Mouse (Mus musculus): Measurements from ENCODE around the gene Wbp4. TPM values are rescaled to one million over a fixed set of nuclear protein-coding genes. Genes with fewer than 3 reads are reported as not detected.

Wbp4 gene
- total and polyA plus RNA-seq, 3 experiments = 3.7 to 22.7 (median 22.0) TPM

- Histone ChIP-seq H3K9ac (ENCODE audit: low read depth, low read length) (peak overlapping the region; percentile 62), H3K4me3 (peak overlapping the region; percentile 50)
Measured at GRCm38 (mm10) chr14:79486617-79486992, 5.3 kb upstream of the Wbp4 start.

GRCm38 (mm10) chr14:79483611-79484120 is 2.3 kb upstream of the Wbp4 start:
- Histone ChIP-seq H3K4me3 (peak overlapping the region; percentile 100; the same call in 1 of the 2 replicates), H3K27me3 (ENCODE audit: control insufficient read depth, insufficient read depth, low read length) (no peaks in the 10 kb centered on the region), H3K9ac (ENCODE audit: low read depth, low read length) (no peak overlapping the region), H3K79me2 (replicated peaks; ENCODE audit: control insufficient read depth, insufficient read depth, low read length) (peaks cover 14% of the 10 kb centered on the region), H3K36me3 (ENCODE audit: control insufficient read depth, insufficient read depth, low read length) (peaks cover 4% of the 10 kb centered on the region), H3K27ac (peak overlapping the region; percentile 100), H3K4me1 (ENCODE audit: control insufficient read depth, insufficient read depth, low read length) (peaks cover 23% of the 10 kb centered on the region)
- TF ChIP-seq POLR2A (IDR thresholded peaks at IDR 0.05; ENCODE audit: insufficient read depth, low read depth, low read length) (no peak), EP300 (IDR thresholded peaks at IDR 0.05; ENCODE audit: insufficient read depth, low read depth, low read length) (no peak), CTCF (IDR thresholded peaks at IDR 0.05) (no peak)
- intact Hi-C loops (cut with DNase I) = loop anchor here (2.0 kb wide), 1 partner anchor 27 kb away; no protein-coding TSS in a partner anchor
- no peak for DNase-seq
- WGBS = 57% methylated on average over 8 of the region's 8 CpGs

More at GRCm38 (mm10) chr14:79486617-79486992, 5.3 kb upstream of the Wbp4 start:
- intact Hi-C loops (cut with DNase I) = loop anchor here (1.0 kb wide), 1 partner anchor 18 kb away; no protein-coding TSS in a partner anchor
- TF ChIP-seq CTCF (IDR thresholded peaks at IDR 0.05) (no peak), EP300 (IDR thresholded peaks at IDR 0.05; ENCODE audit: insufficient read depth, low read depth, low read length) (no peak), POLR2A (IDR thresholded peaks at IDR 0.05; ENCODE audit: insufficient read depth, low read depth, low read length) (no peak)
- Histone ChIP-seq H3K4me1 (ENCODE audit: control insufficient read depth, insufficient read depth, low read length) (peaks cover 27% of the 10 kb centered on the region), H3K27ac (peak overlapping the region; percentile 89), H3K27me3 (ENCODE audit: control insufficient read depth, insufficient read depth, low read length) (no peaks in the 10 kb centered on the region), H3K79me2 (replicated peaks; ENCODE audit: control insufficient read depth, insufficient read depth, low read length) (peaks cover 9% of the 10 kb centered on the region), H3K36me3 (ENCODE audit: control insufficient read depth, insufficient read depth, low read length) (peaks cover 6% of the 10 kb centered on the region; the same call in 1 of the 2 replicates)
- peak in 1 of 2 experiments; percentile 39 for DNase-seq
- 12% methylated on average over 8 of the region's 8 CpGs for WGBS

DNA sequence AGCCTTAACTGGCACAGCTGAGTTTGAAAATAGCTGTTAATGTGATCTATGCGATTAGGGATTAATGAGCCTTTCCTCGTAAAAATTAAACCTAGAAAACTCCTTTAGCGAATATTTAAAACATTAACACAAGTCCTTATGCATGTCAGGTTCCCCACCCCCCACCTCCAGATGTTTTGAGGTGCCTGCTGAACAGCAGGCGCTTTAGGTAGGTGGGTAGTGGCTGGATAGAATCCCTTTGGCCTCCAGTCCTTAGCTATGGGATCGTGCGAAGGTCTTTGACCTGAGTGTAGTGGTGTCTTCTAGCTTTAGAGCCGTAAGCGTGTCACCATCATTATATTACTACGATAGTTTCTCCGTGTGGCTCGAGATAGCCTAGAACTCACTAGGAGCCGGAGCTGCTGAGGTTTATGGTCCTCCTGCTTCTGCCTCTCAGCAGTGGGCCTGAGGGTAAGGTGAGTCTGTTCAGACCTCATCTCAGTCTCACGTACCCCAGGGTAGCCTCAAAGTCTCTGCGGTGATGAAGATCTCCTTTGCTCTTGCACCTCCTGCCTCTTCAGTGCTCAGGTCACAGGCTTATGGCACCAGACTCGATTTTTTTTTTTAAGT is 1.5 kb upstream of the Wbp4 start:
- peak overlapping the region; percentile 62 for H3K9ac ChIP-seq (ENCODE audit: low read depth, low read length)
- H3K4me3 ChIP-seq = peak overlapping the region; percentile 100
- peaks cover 23% of the 10 kb centered on the region for H3K4me1 ChIP-seq (ENCODE audit: control insufficient read depth, insufficient read depth, low read length)
- no peaks in the 10 kb centered on the region for H3K27me3 ChIP-seq (ENCODE audit: control insufficient read depth, insufficient read depth, low read length)
- intact Hi-C loops (cut with DNase I) = loop anchor here (2.0 kb wide), 1 partner anchor 28 kb away; no protein-coding TSS in a partner anchor
- no peak for TF ChIP-seq CTCF (IDR thresholded peaks at IDR 0.05)
- no peak for TF ChIP-seq EP300 (IDR thresholded peaks at IDR 0.05; ENCODE audit: insufficient read depth, low read depth, low read length)
- TF ChIP-seq POLR2A (IDR thresholded peaks at IDR 0.05; ENCODE audit: insufficient read depth, low read depth, low read length) = no peak
- 15% methylated on average over 15 of the region's 15 CpGs for WGBS
- H3K36me3 ChIP-seq (ENCODE audit: control insufficient read depth, insufficient read depth, low read length) = peaks cover 4% of the 10 kb centered on the region
- peak in 1 of 2 experiments; percentile 46 for DNase-seq
- H3K79me2 ChIP-seq (replicated peaks; ENCODE audit: control insufficient read depth, insufficient read depth, low read length) = peaks cover 14% of the 10 kb centered on the region
- peak overlapping the region; percentile 100 for H3K27ac ChIP-seq

DNA sequence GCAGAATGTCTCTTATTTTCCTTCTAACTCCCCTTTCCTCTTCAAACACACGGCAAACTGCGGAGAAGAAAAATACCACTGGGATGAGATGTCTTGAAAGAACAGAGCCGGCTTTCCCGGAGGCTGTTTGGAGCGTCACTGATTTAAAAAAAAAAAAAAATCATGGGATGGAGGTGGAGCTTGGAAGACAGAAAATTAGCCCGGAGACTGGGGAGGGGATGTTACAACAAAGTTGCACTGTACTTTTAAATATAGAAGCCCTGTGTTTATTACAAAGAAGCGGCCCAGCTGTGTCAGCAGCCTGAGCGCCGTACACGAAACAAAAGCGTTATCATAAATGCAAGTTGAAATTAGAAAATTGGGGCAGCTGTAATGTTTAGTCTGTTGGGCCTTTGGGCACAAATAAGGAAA is 936 bp upstream of the Wbp4 start:
- Histone ChIP-seq H3K36me3 (ENCODE audit: control insufficient read depth, insufficient read depth, low read length) (peaks cover 4% of the 10 kb centered on the region), H3K9ac (ENCODE audit: low read depth, low read length) (peak overlapping the region; percentile 97), H3K79me2 (replicated peaks; ENCODE audit: control insufficient read depth, insufficient read depth, low read length) (peaks cover 14% of the 10 kb centered on the region), H3K4me3 (peak overlapping the region; percentile 100), H3K27ac (peak overlapping the region; percentile 100), H3K4me1 (ENCODE audit: control insufficient read depth, insufficient read depth, low read length) (peaks cover 23% of the 10 kb centered on the region), H3K27me3 (ENCODE audit: control insufficient read depth, insufficient read depth, low read length) (no peaks in the 10 kb centered on the region)
- peak; percentile 45 to 59 for DNase-seq
- peak; percentile 73 for TF ChIP-seq POLR2A (IDR thresholded peaks at IDR 0.05; ENCODE audit: insufficient read depth, low read depth, low read length)
- no peak for TF ChIP-seq EP300 (IDR thresholded peaks at IDR 0.05; ENCODE audit: insufficient read depth, low read depth, low read length)
- WGBS = 1% methylated on average over 11 of the region's 11 CpGs
- intact Hi-C loops (cut with DNase I) = loop anchor here (2.0 kb wide), 1 partner anchor 29 kb away; no protein-coding TSS in a partner anchor

- no peaks in the 10 kb centered on the region for H3K27me3 ChIP-seq (ENCODE audit: control insufficient read depth, insufficient read depth, low read length)
- H3K79me2 ChIP-seq (replicated peaks; ENCODE audit: control insufficient read depth, insufficient read depth, low read length) = peaks cover 14% of the 10 kb centered on the region
- peak within 1 kb of the TSS; percentile 100 for H3K27ac ChIP-seq
- peak; percentile 98 to 100 for DNase-seq
- TF ChIP-seq POLR2A (IDR thresholded peaks at IDR 0.05; ENCODE audit: insufficient read depth, low read depth, low read length) (peak; percentile 91), EP300 (IDR thresholded peaks at IDR 0.05; ENCODE audit: insufficient read depth, low read depth, low read length) (peak; percentile 56; the same call in 1 of the 2 replicates), CTCF (IDR thresholded peaks at IDR 0.05) (peak; percentile 25)
- intact Hi-C loops (cut with DNase I) = loop anchor here (2.0 kb wide), 3 partner anchors 54 to 106 kb away; partner anchors contain the start of gene Sugt1
- WGBS = under 1% methylated on average over 95 of the region's 96 CpGs
- H3K9ac ChIP-seq (ENCODE audit: low read depth, low read length) = peak within 1 kb of the TSS; percentile 97
- H3K4me1 ChIP-seq (ENCODE audit: control insufficient read depth, insufficient read depth, low read length) = peaks cover 19% of the 10 kb centered on the region
- peaks cover 4% of the 10 kb centered on the region for H3K36me3 ChIP-seq (ENCODE audit: control insufficient read depth, insufficient read depth, low read length)
- H3K4me3 ChIP-seq = peak within 1 kb of the TSS; percentile 100
Measured at GRCm38 (mm10) chr14:79480624-79481338, 539 bp downstream of the Wbp4 start, which contains the start of gene Elf1. Gene Elf1 (plus strand): TSS chr14:79481194.

All from heart, adult 2 months (tissue).